Mouse (Mus musculus) stomach, embryonic 15.5 days (tissue): ENCODE measurements around the gene Chadl. TPM values are rescaled to one million over a fixed set of nuclear protein-coding genes. Genes with fewer than 3 reads are reported as not detected.
"Not testable (repeated sequence)": the region's sequence is repeated elsewhere in the genome, so short reads cannot be mapped to it uniquely, and the experiment has no call there.

Experiments used
- ATAC-seq: fragments of 200-750 bp; cut with Nextera tagmentation; 2 replicates; pipeline ENCODE4 v1.8.0; 2017; ENCODE audit warnings: low read depth, moderate number of reproducible peaks, moderate TSS enrichment; ENCODE audit not compliant: insufficient read depth, low FRiP score
- H3K27ac ChIP-seq: fragments of 300-500 bp; sonication (generic); 2 replicates; pipeline ENCODE4 v1.5.1; 2015; ENCODE audit warnings: mild to moderate bottlenecking, inconsistent platforms
- H3K27me3 ChIP-seq: fragments of 300-500 bp; sonication (generic); replicated peaks from 2 replicates; pipeline ENCODE4 v1.6.1; 2015; ENCODE audit warnings: inconsistent platforms
- H3K36me3 ChIP-seq: fragments of 300-500 bp; sonication (generic); 2 replicates; pipeline ENCODE4 v1.6.1; 2015; ENCODE audit warnings: inconsistent platforms
- H3K4me1 ChIP-seq: fragments of 300-500 bp; sonication (generic); 2 replicates; pipeline ENCODE4 v1.6.1; 2015; ENCODE audit warnings: inconsistent platforms
- H3K4me2 ChIP-seq: fragments of 300-500 bp; sonication (generic); 2 replicates; pipeline ENCODE4 v1.6.1; 2015; ENCODE audit warnings: mild to moderate bottlenecking, inconsistent platforms
- H3K4me3 ChIP-seq: fragments of 300-500 bp; sonication (generic); replicated peaks from 2 replicates; pipeline ENCODE4 v1.5.1; 2015; ENCODE audit warnings: inconsistent platforms
- H3K9ac ChIP-seq: fragments of 300-500 bp; sonication (generic); 2 replicates; pipeline ENCODE4 v1.6.1; 2015; ENCODE audit warnings: inconsistent platforms
- H3K9me3 ChIP-seq: fragments of 300-500 bp; sonication (generic); 2 replicates; pipeline ENCODE4 v1.6.1; 2016; ENCODE audit warnings: inconsistent platforms
- WGBS: fragments of 180-500 bp; shearing (Covaris S2); methylation state at CpG from one replicate; pipeline ENCODE4 v1.1.7; 2015; 5-methylcytosine and 5-hydroxymethylcytosine counted together
- polyA plus RNA-seq: library from polyadenylated mRNA; unstranded; fragments of >200 nt; fragmentation: Nextera tagmentation; extraction: Ambion mirVana; gene quantifications from 2 replicates; pipeline ENCODE4 v1.2.1, GENCODE M21; 2015

Gene Chadl
- polyA plus RNA-seq, 1 experiment from 2014 or later = 4.1 TPM

DNA sequence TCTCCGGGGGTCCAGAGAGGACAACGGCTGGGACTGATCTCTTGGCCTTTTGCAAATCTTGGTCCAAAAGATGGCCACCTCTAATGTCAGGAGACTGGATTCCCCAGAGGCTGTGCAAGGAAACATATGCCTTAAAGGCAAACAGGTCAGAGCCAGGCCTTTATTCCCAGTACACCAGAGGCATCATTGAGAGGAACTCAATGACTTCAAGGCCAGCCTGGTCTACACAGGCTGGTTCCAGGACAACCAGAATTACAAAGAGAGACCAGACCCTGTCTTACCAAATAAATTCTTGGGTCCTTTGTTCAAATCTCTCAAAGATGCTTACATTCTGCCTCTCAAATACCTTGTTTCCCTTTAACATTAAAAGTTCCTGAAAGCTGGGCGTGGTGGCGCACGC is 25.3 kb upstream of the Chadl start:
- peaks cover 60% of the 10 kb centered on the region for H3K36me3 ChIP-seq
- WGBS = 94% methylated on average over 5 of the region's 5 CpGs

DNA sequence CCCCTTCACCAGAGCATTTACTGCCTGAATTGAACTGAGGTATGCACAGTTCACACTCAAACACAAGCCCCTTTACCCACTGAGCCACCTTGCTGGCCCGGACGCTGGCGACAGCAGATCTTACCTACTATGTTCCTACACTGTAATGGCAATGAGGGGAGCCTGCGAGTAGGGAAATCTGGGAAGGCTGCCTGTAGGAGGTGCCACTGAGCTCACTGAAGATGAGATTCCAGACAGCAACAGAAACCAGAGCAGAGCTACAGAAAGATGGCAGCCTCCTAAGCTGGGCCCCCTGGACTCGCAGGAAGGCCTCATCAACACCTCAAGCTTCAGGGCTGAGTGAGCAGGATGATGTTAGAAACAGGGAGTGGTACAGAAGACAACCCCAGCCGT is 22.0 kb upstream of the Chadl start:
- H3K4me2 ChIP-seq = no peak overlapping the region
- H3K27ac ChIP-seq = no peak overlapping the region
- H3K27me3 ChIP-seq = no peaks in the 10 kb centered on the region
- no peaks in the 10 kb centered on the region for H3K4me1 ChIP-seq
- no peak for ATAC-seq
- WGBS = 91% methylated on average over 6 of the region's 6 CpGs
- no peaks in the 10 kb centered on the region for H3K9me3 ChIP-seq
- H3K36me3 ChIP-seq = peaks cover 85% of the 10 kb centered on the region
- H3K4me3 ChIP-seq = no peak overlapping the region
- H3K9ac ChIP-seq = no peak overlapping the region

More for the DNA sequence above, 25.3 kb upstream of the Chadl start:
- H3K9me3 ChIP-seq = no peaks in the 10 kb centered on the region
- H3K9ac ChIP-seq = no peak overlapping the region
- no peak overlapping the region for H3K4me2 ChIP-seq
- no peaks in the 10 kb centered on the region for H3K27me3 ChIP-seq
- ATAC-seq = no peak
- H3K4me1 ChIP-seq = 0 out of 2 replicates have a peak, but pooled peaks cover 3% of the 10 kb centered on the region
- no peak overlapping the region for H3K27ac ChIP-seq
- H3K4me3 ChIP-seq = no peak overlapping the region

DNA sequence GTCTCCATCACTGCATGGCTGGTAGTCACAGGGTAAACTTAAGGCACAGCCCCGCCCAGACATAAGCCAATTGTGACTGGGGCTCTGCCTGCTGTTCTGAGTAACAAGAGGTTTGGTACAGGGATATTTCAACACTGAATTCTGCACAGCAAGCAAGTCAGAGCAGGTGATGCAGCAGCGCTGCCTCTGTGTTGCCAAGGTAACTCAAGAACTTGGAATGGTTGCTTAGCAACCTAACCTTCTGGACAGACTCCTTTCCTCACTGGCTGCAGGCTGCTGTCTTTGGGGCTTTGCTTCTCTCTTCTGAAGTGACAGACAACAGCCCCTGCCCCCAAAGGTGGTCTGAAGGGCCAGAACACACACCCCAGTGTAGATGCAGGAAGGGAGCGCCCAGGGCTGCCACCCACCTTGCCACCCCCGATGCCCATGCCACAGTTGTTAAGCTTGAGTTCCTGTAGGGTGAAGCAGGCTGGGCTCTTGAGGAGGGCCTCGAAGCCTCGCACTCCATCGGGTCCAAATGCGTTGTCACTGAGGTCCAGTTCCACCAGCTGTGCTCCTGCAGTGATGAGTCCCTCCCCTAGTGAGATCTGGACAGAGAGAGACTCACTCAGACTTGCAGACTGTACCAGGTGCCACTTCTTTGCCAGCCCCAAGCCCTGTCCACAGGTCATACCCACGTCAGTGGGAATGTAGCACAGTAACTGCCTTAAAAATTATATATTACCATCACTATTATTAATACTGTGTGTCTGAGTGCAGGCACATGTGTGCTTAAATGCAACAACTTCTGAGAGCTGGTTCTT is 21.4 kb upstream of the Chadl start:
- H3K27ac ChIP-seq = no peak overlapping the region
- no peaks in the 10 kb centered on the region for H3K4me1 ChIP-seq
- ATAC-seq = no peak
- no peak overlapping the region for H3K9ac ChIP-seq
- peaks cover 88% of the 10 kb centered on the region for H3K36me3 ChIP-seq
- no peaks in the 10 kb centered on the region for H3K27me3 ChIP-seq
- WGBS = 90% methylated on average over 9 of the region's 9 CpGs
- no peak overlapping the region for H3K4me2 ChIP-seq
- no peaks in the 10 kb centered on the region for H3K9me3 ChIP-seq
- H3K4me3 ChIP-seq = no peak overlapping the region

DNA sequence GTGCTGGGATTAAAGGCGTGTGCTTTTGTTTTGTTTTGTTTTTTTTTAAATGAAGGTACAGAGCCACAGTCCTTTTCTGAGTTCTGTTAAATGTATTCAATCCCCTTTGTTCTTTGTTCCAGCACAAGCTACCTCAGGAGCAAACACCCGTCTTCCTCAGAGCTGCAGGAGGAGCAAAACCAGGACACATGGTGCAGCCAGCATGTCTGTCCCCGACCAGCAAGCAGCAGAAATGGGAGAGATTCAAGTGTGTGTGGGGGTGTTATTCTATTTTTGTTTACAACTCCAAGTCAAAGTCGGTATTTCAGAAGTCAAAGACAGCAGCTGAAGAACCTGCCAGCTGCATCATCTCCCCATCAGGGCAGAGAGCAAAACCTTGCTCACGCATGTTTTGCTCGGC is 16.7 kb upstream of the Chadl start:
- ATAC-seq = no peak
- H3K27ac ChIP-seq = no peak overlapping the region
- H3K4me1 ChIP-seq = no peaks in the 10 kb centered on the region
- WGBS = 76% methylated on average over 6 of the region's 6 CpGs
- peaks cover 81% of the 10 kb centered on the region for H3K36me3 ChIP-seq
- H3K27me3 ChIP-seq = no peaks in the 10 kb centered on the region
- no peak overlapping the region for H3K4me3 ChIP-seq
- no peak overlapping the region for H3K9ac ChIP-seq
- H3K9me3 ChIP-seq = no peaks in the 10 kb centered on the region
- no peak overlapping the region for H3K4me2 ChIP-seq

DNA sequence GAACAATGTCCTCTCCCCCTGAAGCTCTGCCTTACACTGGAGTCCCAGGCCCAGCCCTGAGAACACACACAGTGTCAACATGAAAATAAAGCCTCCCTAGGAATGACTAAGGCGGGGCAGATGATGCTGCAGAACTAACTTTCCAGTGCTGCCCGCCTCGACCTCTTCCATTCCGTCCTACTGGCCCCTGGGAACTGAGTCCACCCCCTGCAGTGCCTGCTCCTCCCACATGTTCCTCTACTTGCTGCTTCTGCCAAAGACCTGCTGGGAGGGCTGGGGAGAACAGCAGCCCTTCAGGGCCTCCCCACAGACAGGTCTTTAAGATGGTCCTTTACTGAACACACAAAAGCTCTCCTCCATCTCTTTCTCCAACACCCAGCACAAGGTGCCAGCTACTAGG is 13.7 kb upstream of the Chadl start:
- H3K4me3 ChIP-seq = no peak overlapping the region
- H3K27ac ChIP-seq = no peak overlapping the region
- H3K27me3 ChIP-seq = no peaks in the 10 kb centered on the region
- H3K9ac ChIP-seq = no peak overlapping the region
- H3K4me2 ChIP-seq = no peak overlapping the region
- ATAC-seq = peak; percentile 14; the same call in 1 of the 2 replicates
- peaks cover 73% of the 10 kb centered on the region for H3K36me3 ChIP-seq
- 71% methylated on average over 4 of the region's 4 CpGs for WGBS
- H3K9me3 ChIP-seq = no peaks in the 10 kb centered on the region
- H3K4me1 ChIP-seq = no peaks in the 10 kb centered on the region

DNA sequence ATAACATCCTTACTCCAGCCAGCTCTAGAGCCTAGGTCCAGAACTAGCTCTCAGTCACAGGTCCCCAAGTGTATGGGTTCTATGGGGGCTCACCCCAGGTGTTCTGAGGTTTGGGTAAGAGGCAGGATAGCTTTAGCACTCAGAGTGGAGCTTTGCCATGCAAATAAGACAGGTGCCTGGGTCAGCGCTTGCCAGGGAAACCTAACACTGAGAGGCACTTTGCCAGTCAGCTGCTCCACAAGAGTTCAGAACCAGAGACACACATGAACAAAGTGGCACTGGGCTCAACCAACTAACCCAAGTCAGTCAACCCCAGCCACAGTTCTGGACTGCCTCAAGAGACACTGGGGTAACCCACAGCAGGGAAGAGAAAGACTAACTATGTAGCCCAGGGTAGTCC is 12.6 kb upstream of the Chadl start:
- ATAC-seq = no peak
- peaks cover 74% of the 10 kb centered on the region for H3K36me3 ChIP-seq
- H3K4me2 ChIP-seq = no peak overlapping the region
- no peaks in the 10 kb centered on the region for H3K4me1 ChIP-seq
- no peak overlapping the region for H3K4me3 ChIP-seq
- no peak overlapping the region for H3K9ac ChIP-seq
- H3K9me3 ChIP-seq = no peaks in the 10 kb centered on the region
- 89% methylated on average over 1 of the region's 1 CpGs for WGBS
- H3K27ac ChIP-seq = no peak overlapping the region
- H3K27me3 ChIP-seq = no peaks in the 10 kb centered on the region

DNA sequence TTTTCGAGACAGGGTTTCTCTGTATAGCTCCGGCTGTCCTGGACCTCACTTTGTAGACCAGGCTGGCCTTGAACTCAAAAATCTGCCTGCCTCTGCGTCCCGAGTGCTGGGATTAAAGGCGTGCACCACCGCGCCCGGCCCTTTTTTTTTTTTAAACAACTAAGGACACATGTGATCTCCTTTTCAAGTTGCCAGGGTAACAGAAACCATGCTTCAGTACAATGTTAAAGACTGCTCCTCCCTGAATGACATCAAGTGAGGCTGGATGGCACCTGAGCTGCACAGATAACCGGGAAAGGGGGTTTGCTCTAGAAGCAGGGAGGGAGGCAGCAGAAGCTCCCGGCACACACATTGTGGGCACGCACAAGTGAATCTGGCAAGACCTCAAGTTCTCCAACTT is 11.9 kb upstream of the Chadl start:
- Histone ChIP-seq H3K27ac (no peak overlapping the region), H3K36me3 (peaks cover 77% of the 10 kb centered on the region), H3K27me3 (no peaks in the 10 kb centered on the region), H3K9me3 (no peaks in the 10 kb centered on the region), H3K4me2 (no peak overlapping the region), H3K4me3 (no peak overlapping the region), H3K4me1 (no peaks in the 10 kb centered on the region), H3K9ac (no peak overlapping the region)
- ATAC-seq = no peak
- 89% methylated on average over 11 of the region's 11 CpGs for WGBS

DNA sequence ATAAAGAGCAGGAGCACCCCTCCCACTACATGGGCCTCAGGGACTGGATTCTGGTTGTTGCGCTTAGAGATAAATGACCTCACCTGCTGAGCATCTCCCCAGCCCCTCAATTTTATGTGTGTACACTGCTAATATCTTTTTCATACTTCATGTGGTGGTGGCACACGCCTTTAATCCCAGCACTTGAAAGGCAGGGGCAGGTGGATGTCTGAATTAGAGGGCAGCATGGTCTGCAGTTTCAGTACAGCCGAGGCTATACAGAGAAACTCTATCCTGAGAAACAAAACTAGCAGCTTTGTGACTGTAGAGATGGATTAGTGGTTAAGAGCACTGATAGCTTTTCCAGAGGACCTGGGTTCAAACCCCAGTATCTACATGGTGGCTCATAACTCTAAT is 6.0 kb upstream of the Chadl start:
- no peak overlapping the region for H3K27ac ChIP-seq
- no peaks in the 10 kb centered on the region for H3K9me3 ChIP-seq
- 78% methylated on average over 3 of the region's 3 CpGs for WGBS
- no peak overlapping the region for H3K4me2 ChIP-seq
- no peaks in the 10 kb centered on the region for H3K4me1 ChIP-seq
- no peak overlapping the region for H3K4me3 ChIP-seq
- no peak overlapping the region for H3K9ac ChIP-seq
- H3K36me3 ChIP-seq = peaks cover 28% of the 10 kb centered on the region
- no peak for ATAC-seq
- no peaks in the 10 kb centered on the region for H3K27me3 ChIP-seq

DNA sequence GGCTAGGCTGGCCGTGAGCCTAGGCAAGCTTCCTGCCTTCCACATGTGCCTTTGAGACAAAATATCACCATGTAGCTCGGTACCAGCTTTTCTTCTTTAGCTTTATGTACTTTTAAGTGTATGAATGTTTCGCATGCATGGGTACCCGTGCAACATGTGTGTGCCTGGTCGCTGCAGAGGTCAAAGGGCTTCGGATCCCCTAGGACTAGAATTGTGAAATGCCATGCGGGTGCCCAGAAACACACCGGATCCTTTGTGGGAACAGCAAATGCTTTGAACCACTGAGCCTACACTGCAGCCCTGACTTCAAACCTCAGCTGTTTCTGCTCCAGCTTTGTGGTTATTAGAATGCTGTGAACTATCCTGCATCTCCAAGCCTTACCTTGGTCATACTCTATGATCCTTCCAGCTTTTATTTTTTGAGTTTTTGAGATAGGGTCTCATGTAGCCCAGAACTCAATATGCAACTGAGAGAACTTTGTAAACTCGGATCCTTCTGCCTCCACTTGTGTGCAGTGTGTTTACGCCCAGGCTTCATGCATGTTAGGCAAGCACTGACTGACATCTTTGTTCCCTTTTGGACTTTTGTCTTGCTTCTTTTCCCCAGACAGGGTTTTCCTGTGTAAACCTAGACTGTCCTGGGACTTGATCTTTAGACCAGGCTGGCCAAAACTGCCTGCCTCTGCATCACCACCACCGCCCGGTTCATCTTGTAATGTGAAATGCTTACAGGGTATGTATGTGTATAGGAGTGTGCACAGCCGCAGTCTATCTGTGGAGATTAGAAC is 5.4 kb upstream of the Chadl start:
- Histone ChIP-seq H3K9me3 (no peaks in the 10 kb centered on the region), H3K27ac (no peak overlapping the region), H3K36me3 (peaks cover 25% of the 10 kb centered on the region), H3K27me3 (no peaks in the 10 kb centered on the region), H3K4me1 (no peaks in the 10 kb centered on the region), H3K4me3 (no peak overlapping the region), H3K4me2 (no peak overlapping the region), H3K9ac (no peak overlapping the region)
- 87% methylated on average over 13 of the region's 13 CpGs for WGBS
- no peak for ATAC-seq

DNA sequence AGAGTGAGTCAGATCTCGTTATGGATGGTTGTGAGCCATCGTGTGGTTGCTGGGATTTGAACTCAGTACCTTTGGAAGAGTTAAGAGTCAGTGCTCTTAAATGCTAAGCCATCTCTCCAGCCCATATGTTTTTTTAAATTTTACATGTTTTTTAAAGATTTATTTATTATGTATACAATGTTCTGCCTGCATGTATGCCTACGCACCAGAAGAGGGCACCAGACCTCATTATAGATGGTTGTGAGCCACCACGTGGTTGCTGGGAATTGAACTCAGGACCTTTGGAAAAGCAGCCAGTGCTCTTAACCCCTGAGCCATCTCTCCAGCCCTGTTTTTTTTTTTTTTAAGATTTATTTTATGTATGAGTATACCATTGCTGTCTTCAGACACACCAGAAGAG is 4.3 kb upstream of the Chadl start:
- peaks cover 21% of the 10 kb centered on the region for H3K36me3 ChIP-seq
- H3K4me1 ChIP-seq, H3K27ac ChIP-seq, ATAC-seq, H3K4me2 ChIP-seq, H3K27me3 ChIP-seq, H3K9me3 ChIP-seq, H3K9ac ChIP-seq, H3K4me3 ChIP-seq: not testable (repeated sequence)
- WGBS = 75% methylated on average over 4 of the region's 4 CpGs

DNA sequence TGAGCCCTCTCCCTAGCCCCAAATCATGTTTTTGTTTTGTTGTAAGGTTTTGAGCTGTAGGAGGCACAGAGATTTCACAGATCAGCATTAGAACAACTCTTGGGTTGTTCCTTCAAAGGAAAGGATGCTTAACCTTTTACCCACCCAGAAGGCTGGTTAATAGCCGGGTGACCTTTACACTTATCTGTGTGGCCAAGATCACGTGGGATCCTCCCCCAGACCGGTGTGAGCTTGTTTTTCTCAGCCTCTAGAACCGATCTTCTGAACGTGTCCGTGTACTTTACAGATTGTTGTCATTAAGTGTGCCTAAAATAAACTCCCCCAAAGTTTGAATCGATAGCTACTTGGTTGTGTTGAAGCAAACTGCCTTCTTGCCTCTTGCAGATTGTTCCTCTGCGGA is 3.5 kb upstream of the Chadl start:
- Histone ChIP-seq H3K9me3 (no peaks in the 10 kb centered on the region), H3K4me3 (no peak overlapping the region), H3K4me2 (no peak overlapping the region), H3K27me3 (0 out of 2 replicates have a peak, but pooled peaks cover 4% of the 10 kb centered on the region), H3K4me1 (no peaks in the 10 kb centered on the region), H3K36me3 (peaks cover 14% of the 10 kb centered on the region), H3K9ac (no peak overlapping the region), H3K27ac (no peak overlapping the region)
- WGBS = 58% methylated on average over 8 of the region's 8 CpGs
- ATAC-seq = no peak

DNA sequence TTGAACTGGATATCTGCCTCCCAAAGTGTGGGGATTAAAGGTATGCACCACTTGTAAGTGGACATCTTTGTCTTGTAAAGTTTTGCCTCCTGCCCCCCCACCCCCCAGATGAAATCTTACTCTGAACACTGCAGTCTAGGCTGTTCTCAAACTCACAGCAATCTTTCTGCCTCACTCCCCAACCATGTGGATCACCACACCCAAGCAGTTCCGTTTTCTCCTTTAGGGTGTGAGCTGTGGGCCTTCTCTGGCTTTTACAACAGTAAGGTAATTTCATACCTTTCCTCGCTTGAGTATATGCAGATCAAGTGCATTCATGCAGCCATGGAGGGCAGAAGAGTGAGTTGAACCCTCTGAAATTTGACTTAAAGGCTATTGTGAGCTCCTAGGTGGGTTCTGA is 3.1 kb upstream of the Chadl start:
- 53% methylated on average over 2 of the region's 2 CpGs for WGBS
- Histone ChIP-seq H3K36me3 (peaks cover 9% of the 10 kb centered on the region), H3K4me3 (no peak overlapping the region), H3K4me1 (no peaks in the 10 kb centered on the region), H3K27ac (no peak overlapping the region), H3K9ac (no peak overlapping the region), H3K27me3 (peaks cover 5% of the 10 kb centered on the region; the same call in 1 of the 2 replicates), H3K4me2 (no peak overlapping the region), H3K9me3 (no peaks in the 10 kb centered on the region)
- no peak for ATAC-seq
